Mouse (Mus musculus) forebrain, embryonic 16.5 days (tissue): Measurements from ENCODE around the gene Mapk8ip2. TPM values are rescaled to one million over a fixed set of nuclear protein-coding genes. Genes with fewer than 3 reads are reported as not detected.

ENCODE experiments used
- ATAC-seq: fragments of 200-750 bp; cut with Nextera tagmentation; 2 replicates; pipeline ENCODE4 v1.8.0; 2017; ENCODE audit warnings: mild to moderate bottlenecking, moderate library complexity
- H3K27ac ChIP-seq: fragments of 300-500 bp; sonication (generic); 2 replicates; pipeline ENCODE4 v1.5.1; 2014; ENCODE audit warnings: low read length, control low read depth
- H3K27me3 ChIP-seq: fragments of 300-500 bp; sonication (generic); replicated peaks from 2 replicates; pipeline ENCODE4 v1.6.1; 2014; ENCODE audit warnings: low read length; ENCODE audit not compliant: control insufficient read depth, insufficient read depth
- H3K36me3 ChIP-seq: fragments of 300-500 bp; sonication (generic); 2 replicates; pipeline ENCODE4 v1.6.1; 2014; ENCODE audit not compliant: control insufficient read depth, insufficient read depth
- H3K4me1 ChIP-seq: fragments of 300-500 bp; sonication (generic); replicated peaks from 2 replicates; pipeline ENCODE4 v1.6.1; 2014; ENCODE audit warnings: low read length; ENCODE audit not compliant: control insufficient read depth, insufficient read depth
- H3K4me2 ChIP-seq: fragments of 300-500 bp; sonication (generic); 2 replicates; pipeline ENCODE4 v1.6.1; 2014; ENCODE audit warnings: mild to moderate bottlenecking, low read length, control low read depth
- H3K4me3 ChIP-seq: fragments of 300-500 bp; sonication (generic); replicated peaks from 2 replicates; pipeline ENCODE4 v1.5.1; 2014; ENCODE audit warnings: mild to moderate bottlenecking, low read length, control low read depth
- H3K9ac ChIP-seq: fragments of 300-500 bp; sonication (generic); replicated peaks from 2 replicates; pipeline ENCODE4 v1.6.1; 2014; ENCODE audit warnings: low read depth, low read length, control low read depth
- H3K9me3 ChIP-seq: fragments of 300-500 bp; sonication (generic); 2 replicates; pipeline ENCODE4 v1.6.1; 2016; ENCODE audit warnings: low read length; ENCODE audit not compliant: control insufficient read depth
- WGBS: fragments of 180-500 bp; shearing (Covaris S2); extraction: QIAGEN DNeasy Blood & Tissue Kit; methylation state at CpG from one replicate; pipeline ENCODE4 v1.1.7; 2014; 5-methylcytosine and 5-hydroxymethylcytosine counted together
- polyA plus RNA-seq: library from polyadenylated mRNA; unstranded; fragments of >200 nt; fragmentation: Nextera tagmentation; extraction: Ambion mirVana; gene quantifications from 2 replicates; pipeline ENCODE4 v1.2.1, GENCODE M21; 2015

Mapk8ip2 gene
- polyA plus RNA-seq, result 74.5 and 81.9 TPM in 2 replicates

DNA sequence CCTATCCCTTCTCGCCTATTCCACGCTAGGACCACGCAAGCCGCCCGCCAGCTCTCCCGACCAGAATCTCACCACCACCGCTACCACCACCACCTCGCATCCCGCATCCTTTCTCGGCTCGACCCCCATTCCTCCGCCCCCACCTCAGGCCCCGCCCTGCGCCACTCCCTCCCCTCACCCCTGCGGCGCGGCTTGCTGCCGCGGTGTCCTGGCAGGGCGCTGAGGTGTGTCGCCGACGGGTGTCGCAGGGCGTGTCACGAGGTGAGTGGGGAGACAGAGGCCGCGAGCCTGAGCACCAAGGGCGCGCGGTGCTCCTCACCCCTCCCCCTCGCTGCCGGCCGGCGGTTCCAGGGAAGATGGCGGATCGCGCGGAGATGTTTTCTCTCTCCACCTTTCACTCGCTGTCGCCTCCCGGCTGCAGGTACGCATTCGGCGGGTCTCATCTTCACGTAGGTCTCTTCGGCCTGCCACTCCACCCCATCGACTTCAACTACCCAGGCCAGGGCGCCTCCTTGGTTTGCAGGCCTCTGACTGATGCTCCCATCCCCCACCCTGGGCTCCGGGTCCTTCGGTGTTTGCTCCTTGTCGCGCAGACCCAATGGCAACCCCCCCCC lies at the start of gene Mapk8ip2:
TSS of gene Mapk8ip2 (plus strand) at position 49 of the 614 bp plus-strand sequence.
- peak within 1 kb of the TSS; percentile 87 for H3K9ac ChIP-seq
- no peaks in the 10 kb centered on the region for H3K9me3 ChIP-seq
- peak within 1 kb of the TSS; percentile 88 for H3K4me2 ChIP-seq
- H3K27me3 ChIP-seq, result no peaks in the 10 kb centered on the region
- H3K4me3 ChIP-seq, result peak within 1 kb of the TSS; percentile 86
- H3K4me1 ChIP-seq, result peaks cover 23% of the 10 kb centered on the region
- peaks cover 16% of the 10 kb centered on the region for H3K36me3 ChIP-seq
- under 1% methylated on average over 52 of the region's 53 CpGs for WGBS
- ATAC-seq, result peak; percentile 83
- H3K27ac ChIP-seq, result peak within 1 kb of the TSS; percentile 67

DNA sequence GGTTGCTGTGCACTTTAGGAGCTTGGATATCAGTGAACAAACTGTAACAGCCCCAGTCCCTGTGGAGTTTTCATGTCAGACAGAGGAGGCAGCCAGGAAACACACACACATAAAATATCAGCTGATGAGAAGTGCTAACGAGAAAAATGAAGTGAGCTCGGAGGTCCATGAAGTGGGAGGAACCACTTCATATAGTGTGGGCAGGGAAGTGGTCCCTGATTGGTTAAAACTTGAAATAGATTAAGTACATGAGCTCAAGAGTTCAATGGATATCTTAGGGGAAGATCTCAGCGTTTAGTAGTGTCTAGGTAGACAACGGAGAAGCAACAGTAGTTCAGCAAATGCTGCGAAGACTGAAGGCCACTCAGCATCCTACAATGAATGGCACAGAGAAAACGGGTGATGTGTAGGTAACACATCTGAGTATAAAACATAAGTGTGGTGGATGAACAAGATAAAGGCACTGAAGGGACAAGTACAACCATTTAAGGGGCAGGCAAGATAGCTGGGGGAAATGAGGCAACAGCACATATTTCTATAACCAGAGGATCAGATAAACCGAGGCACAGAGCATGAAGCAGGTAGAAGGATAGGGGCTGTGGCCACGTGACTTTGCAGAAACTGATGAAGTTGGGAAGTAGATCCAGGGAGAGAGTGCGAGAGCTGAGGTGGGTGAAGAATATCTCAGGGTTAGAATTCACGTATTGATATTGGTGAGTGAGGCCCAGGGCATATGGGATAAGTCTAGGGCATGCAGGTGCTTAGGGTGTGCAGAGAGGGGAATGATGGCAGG lies 48.7 kb upstream of the Mapk8ip2 start:
- no peaks in the 10 kb centered on the region for H3K27me3 ChIP-seq
- no peak overlapping the region for H3K27ac ChIP-seq
- no peak for ATAC-seq
- 81% methylated on average over 10 of the region's 10 CpGs for WGBS
- H3K4me3 ChIP-seq, result no peak overlapping the region
- no peaks in the 10 kb centered on the region for H3K36me3 ChIP-seq
- 0 out of 2 replicates have a peak, but pooled peaks cover 4% of the 10 kb centered on the region for H3K9me3 ChIP-seq
- no peak overlapping the region for H3K4me2 ChIP-seq
- H3K9ac ChIP-seq, result no peak overlapping the region
- H3K4me1 ChIP-seq, result no peaks in the 10 kb centered on the region

DNA sequence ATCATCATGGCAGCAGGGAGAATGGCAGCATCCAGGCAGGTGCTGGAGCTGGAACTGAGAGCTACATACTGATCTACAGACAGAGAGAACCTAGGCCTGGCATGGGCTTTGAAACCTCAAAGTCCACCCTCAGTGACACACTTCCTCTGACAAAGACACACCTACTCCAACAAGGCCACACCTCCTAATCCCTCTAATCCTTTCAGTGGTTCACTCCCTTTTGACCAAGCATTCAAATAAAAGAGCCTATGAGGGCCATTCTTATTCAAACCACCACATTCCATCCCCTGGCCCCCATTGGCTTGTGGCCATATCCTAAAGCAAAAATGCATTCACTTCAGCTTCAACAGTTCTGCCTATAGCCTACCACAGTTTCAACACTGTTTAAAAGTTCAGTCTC lies 47.0 kb upstream of the Mapk8ip2 start:
- no peaks in the 10 kb centered on the region for H3K4me1 ChIP-seq
- H3K36me3 ChIP-seq, result no peaks in the 10 kb centered on the region
- H3K4me3 ChIP-seq, result no peak overlapping the region
- H3K27me3 ChIP-seq, result no peaks in the 10 kb centered on the region
- H3K9me3 ChIP-seq, result 0 out of 2 replicates have a peak, but pooled peaks cover 4% of the 10 kb centered on the region
- H3K9ac ChIP-seq, result no peak overlapping the region
- no peak overlapping the region for H3K27ac ChIP-seq
- H3K4me2 ChIP-seq, result no peak overlapping the region
- ATAC-seq, result no peak

DNA sequence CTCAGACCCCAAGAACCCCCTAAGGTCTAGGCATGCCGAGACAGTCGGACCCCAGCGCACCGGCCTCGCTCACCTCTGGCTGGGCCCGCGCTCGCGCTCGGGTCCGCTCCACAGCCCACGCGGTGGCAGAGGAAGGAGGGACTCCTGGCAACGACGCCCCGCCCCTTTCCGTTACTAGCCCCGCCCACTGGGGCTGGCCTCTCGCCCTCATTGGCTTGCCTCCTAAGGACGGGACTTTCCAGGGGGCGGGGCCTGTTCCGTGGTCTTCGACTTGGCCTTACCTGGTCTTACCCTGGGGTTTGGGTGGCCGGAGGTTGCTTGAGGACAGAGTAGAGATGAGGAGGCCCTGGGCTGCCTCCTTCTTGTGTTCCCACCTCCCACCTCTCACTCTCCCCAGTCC lies 43.6 kb upstream of the Mapk8ip2 start, which contains the start of gene Syce3:
TSS of gene Syce3 (minus strand) at position 386 of the 400 bp plus-strand sequence.
- H3K27ac ChIP-seq, result no peak within 1 kb of the TSS
- ATAC-seq, result no peak
- H3K4me1 ChIP-seq, result no peaks in the 10 kb centered on the region
- H3K4me2 ChIP-seq, result no peak within 1 kb of the TSS
- H3K9ac ChIP-seq, result no peak within 1 kb of the TSS
- 88% methylated on average over 15 of the region's 24 CpGs for WGBS
- no peaks in the 10 kb centered on the region for H3K36me3 ChIP-seq
- H3K27me3 ChIP-seq, result no peaks in the 10 kb centered on the region
- H3K9me3 ChIP-seq, result 0 out of 2 replicates have a peak, but pooled peaks cover 4% of the 10 kb centered on the region
- H3K4me3 ChIP-seq, result no peak within 1 kb of the TSS

DNA sequence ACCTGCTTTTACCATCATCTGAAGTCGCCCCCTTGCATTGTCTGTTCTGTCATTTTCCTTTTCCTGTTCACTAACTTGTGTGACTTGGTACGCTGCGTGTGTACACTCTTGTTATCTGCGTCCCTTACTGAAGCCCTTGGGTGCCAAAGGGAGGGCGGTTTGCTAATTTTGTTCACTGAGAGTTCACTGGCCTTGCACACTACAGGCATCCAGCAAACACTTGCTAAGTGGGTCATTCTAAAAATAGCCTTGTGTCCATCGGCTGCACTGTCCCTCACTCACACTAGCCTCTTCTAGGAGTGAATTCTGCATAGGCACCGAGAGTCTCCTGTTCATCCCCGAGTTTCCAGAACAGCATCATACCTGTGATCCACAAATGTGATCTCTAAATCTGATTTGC lies 38.4 kb upstream of the Mapk8ip2 start:
- H3K36me3 ChIP-seq, result peaks cover 4% of the 10 kb centered on the region
- H3K9me3 ChIP-seq, result no peaks in the 10 kb centered on the region
- no peak for ATAC-seq
- no peak overlapping the region for H3K27ac ChIP-seq
- no peak overlapping the region for H3K9ac ChIP-seq
- H3K4me3 ChIP-seq, result no peak overlapping the region
- H3K4me2 ChIP-seq, result no peak overlapping the region
- 90% methylated on average over 8 of the region's 8 CpGs for WGBS
- H3K27me3 ChIP-seq, result no peaks in the 10 kb centered on the region
- no peaks in the 10 kb centered on the region for H3K4me1 ChIP-seq

DNA sequence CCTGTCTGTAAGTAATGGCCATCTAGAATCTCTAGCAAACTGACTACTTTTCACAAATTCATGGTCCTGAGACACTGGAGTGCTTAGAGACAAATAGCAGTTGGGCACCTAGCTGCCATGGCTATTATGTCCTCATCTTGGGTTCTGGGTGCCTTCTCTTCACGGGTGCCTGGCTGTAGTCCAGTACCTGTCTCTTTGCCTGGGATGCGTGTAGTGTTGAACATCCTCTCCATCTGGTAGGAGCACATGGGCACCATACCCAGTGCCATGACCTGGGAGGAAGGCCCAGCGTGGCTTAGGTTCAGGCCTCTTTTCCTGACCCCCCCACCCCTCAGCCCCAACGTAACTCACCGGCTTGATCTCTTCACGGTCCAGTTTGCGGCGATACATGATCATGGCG lies 31.8 kb upstream of the Mapk8ip2 start:
- H3K9ac ChIP-seq, result no peak overlapping the region
- no peak overlapping the region for H3K4me3 ChIP-seq
- WGBS, result 94% methylated on average over 9 of the region's 9 CpGs
- no peaks in the 10 kb centered on the region for H3K9me3 ChIP-seq
- H3K27ac ChIP-seq, result no peak overlapping the region
- ATAC-seq, result no peak
- H3K27me3 ChIP-seq, result no peaks in the 10 kb centered on the region
- H3K4me2 ChIP-seq, result no peak overlapping the region
- H3K36me3 ChIP-seq, result peaks cover 11% of the 10 kb centered on the region
- H3K4me1 ChIP-seq, result no peaks in the 10 kb centered on the region

DNA sequence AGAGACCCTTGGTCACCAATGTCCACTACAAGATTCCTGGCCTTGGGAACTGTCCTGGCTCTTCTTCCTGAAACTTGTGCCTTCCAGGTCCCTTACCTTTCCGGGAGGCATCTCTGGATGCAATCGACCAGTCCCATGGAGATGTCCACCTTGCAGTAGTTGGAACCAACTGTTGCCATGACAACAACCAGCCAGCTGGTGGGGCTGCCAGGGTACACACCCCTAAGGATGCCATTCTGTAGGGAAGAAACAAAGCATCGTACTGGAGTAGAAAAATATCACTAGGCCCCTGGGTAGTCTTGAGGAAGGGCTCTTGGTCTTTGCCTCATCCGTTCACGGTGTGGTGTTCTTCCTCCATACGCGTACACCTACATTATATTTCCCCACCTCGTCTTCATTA lies 29.1 kb upstream of the Mapk8ip2 start:
- no peak overlapping the region for H3K27ac ChIP-seq
- no peak for ATAC-seq
- H3K4me2 ChIP-seq, result no peak overlapping the region
- H3K9ac ChIP-seq, result no peak overlapping the region
- peaks cover 13% of the 10 kb centered on the region for H3K36me3 ChIP-seq
- WGBS, result 86% methylated on average over 8 of the region's 8 CpGs
- no peak overlapping the region for H3K4me3 ChIP-seq
- H3K4me1 ChIP-seq, result peaks cover 10% of the 10 kb centered on the region
- no peaks in the 10 kb centered on the region for H3K27me3 ChIP-seq
- H3K9me3 ChIP-seq, result no peaks in the 10 kb centered on the region

DNA sequence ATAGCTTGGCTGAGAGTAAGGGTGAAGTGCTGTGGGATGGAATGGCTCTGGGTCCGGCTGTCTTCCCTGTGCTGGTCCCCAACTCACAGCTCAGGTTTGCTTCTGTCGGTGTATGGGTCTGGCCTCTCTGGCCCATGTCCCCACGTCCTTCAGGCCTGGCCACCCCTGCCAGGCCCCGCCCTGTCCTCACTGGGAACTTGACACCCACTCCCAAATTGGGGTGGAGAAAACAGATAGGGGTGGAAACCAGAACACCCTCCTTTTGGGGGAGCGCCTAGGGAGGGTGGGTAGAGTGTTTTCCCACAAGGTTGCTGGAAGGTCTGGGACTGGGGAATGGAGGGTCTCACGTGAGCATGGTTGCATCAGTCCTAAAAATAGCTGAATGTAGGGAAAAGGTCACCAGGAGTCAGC lies 28.0 kb upstream of the Mapk8ip2 start, which contains the start of gene Cpt1b:
TSS of gene Cpt1b (minus strand) at position 153 of the 411 bp plus-strand sequence.
- Histone ChIP-seq H3K9me3 (no peaks in the 10 kb centered on the region), H3K36me3 (peaks cover 11% of the 10 kb centered on the region), H3K4me3 (no peak within 1 kb of the TSS), H3K4me1 (peaks cover 14% of the 10 kb centered on the region), H3K27ac (no peak within 1 kb of the TSS), H3K9ac (no peak within 1 kb of the TSS), H3K4me2 (no peak within 1 kb of the TSS), H3K27me3 (no peaks in the 10 kb centered on the region)
- ATAC-seq, result no peak
- 35% methylated on average over 6 of the region's 6 CpGs for WGBS

DNA sequence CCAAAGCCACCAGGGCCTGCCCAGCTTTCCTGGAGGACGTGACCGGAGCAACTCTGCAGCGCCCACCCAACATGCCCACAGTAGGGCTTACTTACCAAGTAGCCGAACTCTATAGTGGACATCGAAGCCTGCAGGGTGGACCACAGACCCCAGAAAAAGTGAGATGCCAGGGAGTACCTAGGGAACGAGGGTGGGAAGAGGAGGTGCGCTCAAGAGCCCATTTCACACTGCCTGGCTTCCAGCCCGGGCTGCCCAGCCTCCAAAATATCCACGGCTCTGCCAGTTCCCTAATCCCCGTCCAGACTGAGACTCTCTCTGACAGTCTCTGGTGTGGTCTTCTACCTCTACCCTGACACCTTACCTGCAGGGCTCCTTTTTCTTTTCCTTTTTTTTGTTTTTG lies 27.0 kb upstream of the Mapk8ip2 start:
- no peak overlapping the region for H3K4me2 ChIP-seq
- no peak overlapping the region for H3K9ac ChIP-seq
- 83% methylated on average over 10 of the region's 10 CpGs for WGBS
- no peak for ATAC-seq
- peaks cover 11% of the 10 kb centered on the region for H3K36me3 ChIP-seq
- H3K4me1 ChIP-seq, result peaks cover 22% of the 10 kb centered on the region
- no peaks in the 10 kb centered on the region for H3K27me3 ChIP-seq
- H3K4me3 ChIP-seq, result no peak overlapping the region
- no peak overlapping the region for H3K27ac ChIP-seq
- H3K9me3 ChIP-seq, result no peaks in the 10 kb centered on the region
